Mouse (Mus musculus) lung, postnatal 14 days (tissue): ENCODE data around the gene Wdr62.
"Not testable (repeated sequence)": the region's sequence is repeated elsewhere in the genome, so short reads cannot be mapped to it uniquely, and the experiment has no call there.

ENCODE experiments used
- DNase-seq: peaks from one replicate; pipeline ENCODE4 v3.0.0; 2021

Wdr62 gene

GRCm38 (mm10) chr7:30202895-30203690, 77.1 kb downstream of the Wdr62 start:
- DNase-seq: peak; percentile 24

DNA sequence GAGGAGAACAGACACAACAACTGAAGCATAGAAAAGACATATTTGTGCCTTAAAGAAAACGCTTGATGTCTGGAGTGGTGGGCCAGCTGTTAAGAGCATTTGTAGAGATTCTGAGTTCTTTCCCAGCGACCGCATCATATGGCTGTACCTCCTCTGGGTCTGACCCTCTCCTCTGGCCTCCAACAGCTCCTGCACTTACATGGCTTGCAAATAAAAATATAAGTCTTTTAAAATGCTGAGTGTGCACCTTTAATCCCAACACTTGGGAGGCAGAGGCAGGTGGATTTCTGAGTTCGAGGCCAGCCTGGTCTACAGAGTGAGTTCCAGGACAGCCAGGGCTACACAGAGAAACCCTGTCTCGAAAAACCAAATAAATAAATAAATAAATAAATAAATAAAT, 79.6 kb downstream of the Wdr62 start:
- DNase-seq: not testable (repeated sequence)

DNA sequence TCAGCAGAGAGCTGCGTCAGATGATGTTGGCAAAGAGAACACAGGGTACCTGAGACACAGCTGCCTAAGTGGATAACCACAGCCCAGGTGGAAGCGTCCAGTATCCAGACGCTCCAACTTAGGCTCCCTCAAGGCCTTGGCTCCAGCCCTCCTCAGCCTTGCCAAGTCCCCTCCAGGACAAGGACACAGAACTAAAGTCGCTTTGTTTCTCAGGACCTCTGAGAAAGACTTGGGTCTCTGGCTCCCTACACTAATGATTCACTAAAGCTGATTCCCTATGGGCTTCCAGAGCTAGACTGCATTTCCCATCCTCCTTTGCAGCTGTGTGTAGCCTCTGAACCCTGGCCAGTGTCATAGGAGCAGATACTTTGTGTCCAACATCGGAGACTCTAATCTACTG, 80.0 kb downstream of the Wdr62 start:
- no peak for DNase-seq

DNA sequence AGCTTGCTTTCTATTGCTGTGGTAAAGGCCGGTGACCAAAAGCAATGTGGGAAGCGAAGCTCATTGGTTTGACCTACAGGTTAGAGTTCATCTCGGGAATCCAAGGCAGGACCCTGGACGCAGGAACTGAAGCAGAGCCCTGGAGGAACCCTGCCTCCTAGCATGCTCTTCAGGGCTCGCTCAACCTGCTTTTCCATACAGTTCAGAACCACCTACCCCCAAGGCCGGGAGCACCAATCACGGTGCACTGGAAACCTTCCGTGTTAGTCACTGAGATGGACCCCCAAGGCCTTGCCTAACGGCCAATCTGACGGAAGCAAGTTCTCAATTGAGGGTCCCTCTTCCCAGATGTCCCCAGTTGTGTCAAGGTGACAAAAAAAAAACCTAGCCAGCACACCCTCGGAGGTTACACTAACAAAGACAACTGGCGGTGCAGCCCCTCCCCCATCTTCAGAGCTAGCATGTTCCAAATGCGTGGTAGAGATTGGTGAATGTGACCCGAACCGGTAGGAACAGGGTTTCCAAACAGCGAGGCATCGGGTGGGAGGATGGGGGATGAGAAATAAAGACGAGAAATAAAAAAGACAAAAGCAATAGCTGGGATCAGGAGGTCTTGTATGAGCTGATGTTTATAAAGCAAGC, 80.6 kb downstream of the Wdr62 start:
- DNase-seq: no peak

GRCm38 (mm10) chr7:30198481-30198971, 81.7 kb downstream of the Wdr62 start, which contains the start of gene Capns1:
TSS of gene Capns1 (minus strand) at chr7:30198811.
- DNase-seq: peak; percentile 68

DNA sequence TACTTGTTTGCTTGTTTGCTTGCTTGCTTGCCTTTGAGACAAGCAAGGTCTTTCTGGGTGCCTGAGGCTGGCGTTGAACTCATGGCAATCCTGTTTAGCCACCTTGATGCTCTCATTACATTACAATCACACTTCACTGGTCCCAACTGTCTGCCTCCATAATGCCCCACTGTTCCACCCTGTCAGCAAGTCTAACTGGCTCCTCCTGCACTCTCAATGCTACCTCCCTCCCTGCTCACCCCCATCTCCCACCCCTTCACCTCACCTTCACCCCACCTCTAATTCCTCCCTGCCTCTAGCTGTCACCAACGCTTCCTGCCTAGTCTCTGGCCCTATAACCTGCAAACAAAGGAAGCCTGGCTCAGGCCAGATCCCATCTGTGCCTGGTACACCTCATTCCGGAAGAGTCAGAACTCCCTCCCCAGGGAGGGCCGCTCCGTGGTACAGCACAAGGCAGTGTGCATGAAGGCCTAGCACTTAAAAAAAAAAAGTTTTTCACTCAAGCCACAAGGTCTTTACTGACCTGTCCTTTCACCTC, 82.6 kb downstream of the Wdr62 start:
- DNase-seq: no peak

- DNase-seq: no peak
These were observed 84.0 kb downstream of the Wdr62 start for GRCm38 (mm10) chr7:30196171-30196570.

DNA sequence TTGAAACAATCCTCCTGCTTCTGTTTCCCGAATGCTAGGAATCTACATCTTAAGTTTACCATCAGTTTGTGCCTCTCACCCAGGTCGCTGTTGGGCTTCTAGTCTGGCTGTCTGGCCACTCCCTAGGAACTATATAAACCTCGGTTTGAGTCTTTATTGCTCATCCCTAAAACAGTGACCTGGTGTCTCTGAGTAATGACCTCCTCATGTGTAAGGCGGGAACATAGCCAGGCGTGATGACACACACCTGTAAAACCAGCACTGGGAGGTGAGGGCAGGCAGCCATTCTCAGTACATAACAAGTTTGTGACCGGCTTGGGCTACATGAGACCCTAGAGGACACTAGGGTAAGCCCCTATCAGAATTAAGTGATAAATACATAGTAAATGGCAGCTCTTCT, 84.8 kb downstream of the Wdr62 start:
- no peak for DNase-seq

GRCm38 (mm10) chr7:30194884-30195283, 85.3 kb downstream of the Wdr62 start:
- DNase-seq: peak; percentile 97

DNA sequence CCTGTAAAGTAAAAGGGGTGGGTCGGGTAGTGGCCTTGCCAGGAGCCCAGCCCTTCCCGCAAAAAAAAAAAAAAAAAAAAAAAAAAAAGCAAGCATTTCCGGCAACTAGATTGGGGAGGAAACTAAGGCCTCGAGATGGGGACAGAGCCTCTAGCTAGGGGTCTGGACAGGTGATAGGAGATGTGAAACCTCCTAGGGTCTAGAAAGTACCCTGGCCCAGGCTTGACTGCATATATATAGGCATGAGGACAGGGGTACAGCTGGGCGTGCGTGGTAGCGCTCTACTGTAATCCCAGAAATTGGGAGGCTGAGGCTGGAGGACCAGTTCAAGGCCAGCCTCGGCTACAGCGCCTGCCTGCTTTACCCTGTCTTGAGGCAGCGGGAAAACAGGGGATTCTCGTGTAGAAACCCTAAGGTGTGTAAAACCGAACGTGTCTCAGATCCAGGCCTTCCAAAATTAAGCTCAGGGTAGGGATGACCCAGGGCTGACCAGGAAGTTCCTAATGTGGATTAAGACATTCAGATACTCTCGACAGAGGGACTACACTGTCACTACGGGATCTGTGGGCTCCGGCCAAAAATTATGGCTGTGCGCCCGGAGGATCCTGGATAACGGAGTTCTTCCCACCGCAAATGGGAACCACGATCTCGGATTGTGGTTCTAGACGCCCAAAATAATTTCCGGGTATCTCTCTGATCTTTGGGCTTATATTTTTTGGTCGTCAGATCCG, 86.0 kb downstream of the Wdr62 start:
- DNase-seq: peak; percentile 47

DNA sequence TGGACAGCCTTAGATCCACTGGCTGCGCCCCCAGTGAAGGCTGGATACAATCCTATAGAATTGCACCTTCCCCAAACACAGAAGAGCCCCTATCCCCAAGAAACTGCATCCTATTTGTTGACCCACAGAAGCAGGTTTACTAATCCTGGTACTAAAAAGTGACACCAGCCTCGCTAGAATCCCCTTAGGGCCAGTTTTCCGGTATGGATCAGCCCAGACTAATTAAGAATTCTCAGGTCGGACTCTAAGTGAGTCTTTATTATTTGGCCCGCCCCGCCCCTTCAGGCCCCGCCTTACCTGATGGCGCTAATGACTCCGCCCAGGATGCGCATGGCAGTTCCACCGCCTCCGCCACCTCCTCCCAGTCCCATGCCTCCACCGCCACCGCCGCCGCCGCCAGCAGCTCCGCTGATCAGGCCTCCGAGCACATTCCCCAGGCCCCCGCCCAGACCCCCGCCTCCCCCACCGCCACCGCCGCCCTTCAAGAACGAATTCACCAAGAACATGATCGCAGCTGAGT, 86.6 kb downstream of the Wdr62 start:
- DNase-seq: peak; percentile 84

DNA sequence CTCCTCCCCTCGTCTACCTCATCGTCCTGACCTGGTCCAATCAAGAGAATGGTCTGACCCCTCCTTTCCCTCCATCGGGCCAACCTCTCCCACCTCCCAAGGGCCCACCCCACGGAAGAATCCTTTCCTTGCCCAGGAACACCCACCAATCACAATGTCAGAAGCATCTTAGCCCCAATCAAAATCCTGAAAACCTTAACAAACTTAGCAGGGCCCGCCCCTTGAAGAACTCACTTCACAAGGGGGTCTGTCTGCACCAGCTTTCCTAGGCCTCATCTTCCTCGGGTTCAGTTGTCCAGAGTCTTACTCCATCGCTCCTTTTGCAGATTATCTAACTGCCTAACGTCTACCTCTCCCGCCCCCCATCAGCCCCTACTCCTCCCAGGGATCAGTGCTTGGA, 87.2 kb downstream of the Wdr62 start:
- DNase-seq: no peak

- DNase-seq: no peak
These were observed 88.1 kb downstream of the Wdr62 start for GRCm38 (mm10) chr7:30192088-30192487.
